Mouse (Mus musculus): ENCODE results near the gene Pafah1b3. TPM values are rescaled to one million over a fixed set of nuclear protein-coding genes. Genes with fewer than 3 reads are reported as not detected.

Gene Pafah1b3
- polyA plus RNA-seq, 1 experiment from 2014 or later: 287 TPM

GRCm38 (mm10) chr7:25290911-25291310, 6.9 kb downstream of the Pafah1b3 start:
- DNase-seq (ENCODE audit: low spot score): no peak
- no peaks in the 10 kb centered on the region for H3K4me1 ChIP-seq (ENCODE audit: control insufficient read depth, insufficient read depth, low read length)
- H3K9me3 ChIP-seq (replicated peaks; ENCODE audit: control insufficient read depth, low read length): no peaks in the 10 kb centered on the region
- no peaks in the 10 kb centered on the region for H3K27me3 ChIP-seq (ENCODE audit: control insufficient read depth, insufficient read depth, low read length)
- no peak overlapping the region for H3K4me2 ChIP-seq (ENCODE audit: low read depth, low read length)
- ATAC-seq (replicated peaks; ENCODE audit: insufficient number of reproducible peaks, low FRiP score, low TSS enrichment, low read depth): no peak
- peaks cover 37% of the 10 kb centered on the region for H3K36me3 ChIP-seq (replicated peaks; ENCODE audit: control insufficient read depth, insufficient read depth, low read depth, low read length)
- no peak overlapping the region for H3K9ac ChIP-seq (replicated peaks; ENCODE audit: low read length)
- 89% methylated on average over 2 of the region's 2 CpGs for WGBS
- H3K4me3 ChIP-seq (ENCODE audit: low read depth, low read length): no peak overlapping the region
- H3K27ac ChIP-seq (replicated peaks; ENCODE audit: low read depth, low read length): no peak overlapping the region

- DNase-seq (ENCODE audit: low spot score) (no peak), ATAC-seq (replicated peaks; ENCODE audit: insufficient number of reproducible peaks, low FRiP score, low TSS enrichment, low read depth) (no peak)
- H3K4me2 ChIP-seq (ENCODE audit: low read depth, low read length): no peak overlapping the region
- no peak overlapping the region for H3K27ac ChIP-seq (replicated peaks; ENCODE audit: low read depth, low read length)
- no peak overlapping the region for H3K9ac ChIP-seq (replicated peaks; ENCODE audit: low read length)
- 95% methylated on average over 1 of the region's 1 CpGs for WGBS
- H3K27me3 ChIP-seq (ENCODE audit: control insufficient read depth, insufficient read depth, low read length): no peaks in the 10 kb centered on the region
- H3K4me3 ChIP-seq (ENCODE audit: low read depth, low read length): no peak overlapping the region
- peaks cover 37% of the 10 kb centered on the region for H3K36me3 ChIP-seq (replicated peaks; ENCODE audit: control insufficient read depth, insufficient read depth, low read depth, low read length)
- no peaks in the 10 kb centered on the region for H3K9me3 ChIP-seq (replicated peaks; ENCODE audit: control insufficient read depth, low read length)
- H3K4me1 ChIP-seq (ENCODE audit: control insufficient read depth, insufficient read depth, low read length): no peaks in the 10 kb centered on the region
Observed at GRCm38 (mm10) chr7:25290463-25290862, 7.3 kb downstream of the Pafah1b3 start.

GRCm38 (mm10) chr7:25289925-25290324, 7.9 kb downstream of the Pafah1b3 start:
- H3K9ac ChIP-seq (replicated peaks; ENCODE audit: low read length): no peak overlapping the region
- H3K27ac ChIP-seq (replicated peaks; ENCODE audit: low read depth, low read length): no peak overlapping the region
- H3K4me1 ChIP-seq (ENCODE audit: control insufficient read depth, insufficient read depth, low read length): no peaks in the 10 kb centered on the region
- WGBS: 96% methylated on average over 3 of the region's 3 CpGs
- no peak overlapping the region for H3K4me2 ChIP-seq (ENCODE audit: low read depth, low read length)
- DNase-seq (ENCODE audit: low spot score) (no peak), ATAC-seq (replicated peaks; ENCODE audit: insufficient number of reproducible peaks, low FRiP score, low TSS enrichment, low read depth) (no peak)
- no peaks in the 10 kb centered on the region for H3K27me3 ChIP-seq (ENCODE audit: control insufficient read depth, insufficient read depth, low read length)
- no peak overlapping the region for H3K4me3 ChIP-seq (ENCODE audit: low read depth, low read length)
- peaks cover 37% of the 10 kb centered on the region for H3K36me3 ChIP-seq (replicated peaks; ENCODE audit: control insufficient read depth, insufficient read depth, low read depth, low read length)
- no peaks in the 10 kb centered on the region for H3K9me3 ChIP-seq (replicated peaks; ENCODE audit: control insufficient read depth, low read length)

GRCm38 (mm10) chr7:25288721-25289120, 9.1 kb downstream of the Pafah1b3 start:
- H3K36me3 ChIP-seq (replicated peaks; ENCODE audit: control insufficient read depth, insufficient read depth, low read depth, low read length): peaks cover 37% of the 10 kb centered on the region
- H3K27me3 ChIP-seq (ENCODE audit: control insufficient read depth, insufficient read depth, low read length): no peaks in the 10 kb centered on the region
- H3K9ac ChIP-seq (replicated peaks; ENCODE audit: low read length): no peak overlapping the region
- H3K27ac ChIP-seq (replicated peaks; ENCODE audit: low read depth, low read length): no peak overlapping the region
- H3K4me2 ChIP-seq (ENCODE audit: low read depth, low read length): no peak overlapping the region
- DNase-seq (ENCODE audit: low spot score) (no peak), ATAC-seq (replicated peaks; ENCODE audit: insufficient number of reproducible peaks, low FRiP score, low TSS enrichment, low read depth) (no peak)
- H3K9me3 ChIP-seq (replicated peaks; ENCODE audit: control insufficient read depth, low read length): no peaks in the 10 kb centered on the region
- WGBS: 83% methylated on average over 3 of the region's 3 CpGs
- H3K4me3 ChIP-seq (ENCODE audit: low read depth, low read length): no peak overlapping the region
- H3K4me1 ChIP-seq (ENCODE audit: control insufficient read depth, insufficient read depth, low read length): peaks cover 6% of the 10 kb centered on the region

GRCm38 (mm10) chr7:25288011-25288410, 9.8 kb downstream of the Pafah1b3 start:
- Histone ChIP-seq H3K27ac (replicated peaks; ENCODE audit: low read depth, low read length) (no peak overlapping the region), H3K4me2 (ENCODE audit: low read depth, low read length) (no peak overlapping the region), H3K9ac (replicated peaks; ENCODE audit: low read length) (no peak overlapping the region), H3K27me3 (ENCODE audit: control insufficient read depth, insufficient read depth, low read length) (no peaks in the 10 kb centered on the region), H3K4me1 (ENCODE audit: control insufficient read depth, insufficient read depth, low read length) (peaks cover 6% of the 10 kb centered on the region), H3K4me3 (ENCODE audit: low read depth, low read length) (no peak overlapping the region), H3K9me3 (replicated peaks; ENCODE audit: control insufficient read depth, low read length) (no peaks in the 10 kb centered on the region), H3K36me3 (replicated peaks; ENCODE audit: control insufficient read depth, insufficient read depth, low read depth, low read length) (peaks cover 37% of the 10 kb centered on the region)
- WGBS: 93% methylated on average over 12 of the region's 12 CpGs
- DNase-seq (ENCODE audit: low spot score) (no peak), ATAC-seq (replicated peaks; ENCODE audit: insufficient number of reproducible peaks, low FRiP score, low TSS enrichment, low read depth) (no peak)

GRCm38 (mm10) chr7:25286989-25287388, 10.8 kb downstream of the Pafah1b3 start:
- no peaks in the 10 kb centered on the region for H3K9me3 ChIP-seq (replicated peaks; ENCODE audit: control insufficient read depth, low read length)
- H3K4me3 ChIP-seq (ENCODE audit: low read depth, low read length): no peak overlapping the region
- no peak overlapping the region for H3K27ac ChIP-seq (replicated peaks; ENCODE audit: low read depth, low read length)
- ATAC-seq (replicated peaks; ENCODE audit: insufficient number of reproducible peaks, low FRiP score, low TSS enrichment, low read depth) (no peak), DNase-seq (ENCODE audit: low spot score) (no peak)
- no peaks in the 10 kb centered on the region for H3K27me3 ChIP-seq (ENCODE audit: control insufficient read depth, insufficient read depth, low read length)
- peaks cover 29% of the 10 kb centered on the region for H3K36me3 ChIP-seq (replicated peaks; ENCODE audit: control insufficient read depth, insufficient read depth, low read depth, low read length)
- H3K4me2 ChIP-seq (ENCODE audit: low read depth, low read length): no peak overlapping the region
- H3K9ac ChIP-seq (replicated peaks; ENCODE audit: low read length): no peak overlapping the region
- WGBS: 73% methylated on average over 8 of the region's 8 CpGs
- H3K4me1 ChIP-seq (ENCODE audit: control insufficient read depth, insufficient read depth, low read length): peaks cover 6% of the 10 kb centered on the region

- no peak overlapping the region for H3K27ac ChIP-seq (replicated peaks; ENCODE audit: low read depth, low read length)
- no peak overlapping the region for H3K9ac ChIP-seq (replicated peaks; ENCODE audit: low read length)
- no peak overlapping the region for H3K4me3 ChIP-seq (ENCODE audit: low read depth, low read length)
- DNase-seq (ENCODE audit: low spot score): no peak
- no peaks in the 10 kb centered on the region for H3K27me3 ChIP-seq (ENCODE audit: control insufficient read depth, insufficient read depth, low read length)
- 93% methylated on average over 20 of the region's 20 CpGs for WGBS
- no peak overlapping the region for H3K4me2 ChIP-seq (ENCODE audit: low read depth, low read length)
- peaks cover 14% of the 10 kb centered on the region for H3K4me1 ChIP-seq (ENCODE audit: control insufficient read depth, insufficient read depth, low read length)
- peaks cover 27% of the 10 kb centered on the region for H3K36me3 ChIP-seq (replicated peaks; ENCODE audit: control insufficient read depth, insufficient read depth, low read depth, low read length)
- ATAC-seq (replicated peaks; ENCODE audit: insufficient number of reproducible peaks, low FRiP score, low TSS enrichment, low read depth): no peak
- H3K9me3 ChIP-seq (replicated peaks; ENCODE audit: control insufficient read depth, low read length): no peaks in the 10 kb centered on the region
Observed at GRCm38 (mm10) chr7:25285511-25286238, 12.1 kb downstream of the Pafah1b3 start.

GRCm38 (mm10) chr7:25284766-25285165, 13.0 kb downstream of the Pafah1b3 start:
- Histone ChIP-seq H3K27ac (replicated peaks; ENCODE audit: low read depth, low read length) (no peak overlapping the region), H3K36me3 (replicated peaks; ENCODE audit: control insufficient read depth, insufficient read depth, low read depth, low read length) (peaks cover 20% of the 10 kb centered on the region), H3K4me1 (ENCODE audit: control insufficient read depth, insufficient read depth, low read length) (peaks cover 17% of the 10 kb centered on the region)

More at GRCm38 (mm10) chr7:25284766-25285165, 13.0 kb downstream of the Pafah1b3 start:
- Histone ChIP-seq H3K4me2 (ENCODE audit: low read depth, low read length) (no peak overlapping the region), H3K27me3 (ENCODE audit: control insufficient read depth, insufficient read depth, low read length) (no peaks in the 10 kb centered on the region), H3K4me3 (ENCODE audit: low read depth, low read length) (no peak overlapping the region), H3K9me3 (replicated peaks; ENCODE audit: control insufficient read depth, low read length) (no peaks in the 10 kb centered on the region), H3K9ac (replicated peaks; ENCODE audit: low read length) (no peak overlapping the region)
- 83% methylated on average over 5 of the region's 5 CpGs for WGBS
- DNase-seq (ENCODE audit: low spot score) (no peak), ATAC-seq (replicated peaks; ENCODE audit: insufficient number of reproducible peaks, low FRiP score, low TSS enrichment, low read depth) (no peak)

Data from embryonic facial prominence, embryonic 11.5 days (tissue).